Mouse (Mus musculus) testis, postnatal 10 days (tissue): ENCODE results near the gene Cplx3.
A peak's percentile ranks its signal among the peaks of the same experiment; 100 is the strongest.

ENCODE experiments used
- DNase-seq: peaks from one replicate; pipeline ENCODE4 v3.0.0; 2021; ENCODE audit warnings: low spot score

Gene Cplx3

DNA sequence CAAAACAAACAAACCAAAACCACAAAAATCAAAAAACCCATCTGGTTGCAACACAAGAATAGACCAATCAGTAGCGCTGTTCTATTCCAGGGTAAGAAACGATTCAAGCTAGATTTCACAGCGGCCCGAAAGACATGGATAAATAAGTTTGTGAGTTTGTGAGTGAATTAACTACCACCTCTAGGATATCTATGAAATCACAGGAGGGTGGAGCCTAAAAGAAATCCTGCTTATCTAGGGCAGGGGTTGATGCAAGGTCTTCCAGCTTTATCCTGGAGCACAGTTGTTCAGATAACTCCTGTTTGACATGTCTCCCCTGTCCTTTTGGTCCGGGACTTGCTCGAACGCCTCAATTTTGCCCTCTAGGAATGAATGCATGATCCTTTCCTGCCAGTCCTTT, 45.8 kb downstream of the Cplx3 start:
- no peak for DNase-seq

DNA sequence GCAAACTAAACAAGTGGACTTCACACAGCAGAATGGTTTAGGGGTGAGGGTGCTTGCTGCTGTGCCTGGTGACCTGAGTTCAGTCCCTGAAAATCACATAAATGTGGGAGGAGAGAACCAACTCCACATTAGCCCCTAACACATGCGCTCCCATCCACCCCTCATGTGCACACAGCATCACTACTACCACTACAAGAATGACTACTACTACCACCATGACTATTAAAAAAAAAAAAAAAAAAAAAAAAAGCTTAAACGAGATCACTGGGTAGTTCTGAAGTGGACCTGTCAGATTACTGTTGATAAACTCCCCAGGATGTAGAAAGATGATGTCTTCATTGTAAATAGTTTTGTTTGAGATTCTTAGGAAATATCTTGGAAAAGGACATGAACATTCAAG, 46.5 kb downstream of the Cplx3 start:
- no peak for DNase-seq

DNA sequence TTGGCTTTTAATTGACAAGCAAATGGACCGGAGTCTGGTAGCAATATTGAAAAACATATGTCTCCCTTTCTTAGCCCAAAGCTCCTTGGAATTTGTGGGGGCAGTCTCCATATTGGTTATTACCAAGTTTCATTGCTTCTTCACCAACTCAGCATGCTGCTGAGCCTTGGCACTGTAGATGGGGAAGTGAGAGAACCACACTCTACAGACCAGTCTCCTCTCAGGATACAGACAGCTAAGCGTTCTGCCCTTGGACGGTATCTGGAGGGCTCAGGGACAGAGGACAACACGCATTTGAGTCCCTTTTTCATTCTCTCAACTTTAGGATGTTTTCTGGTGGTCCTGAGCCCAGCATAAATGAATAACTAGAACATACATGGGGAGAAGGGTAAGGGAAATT, 47.5 kb downstream of the Cplx3 start:
- DNase-seq: no peak

DNA sequence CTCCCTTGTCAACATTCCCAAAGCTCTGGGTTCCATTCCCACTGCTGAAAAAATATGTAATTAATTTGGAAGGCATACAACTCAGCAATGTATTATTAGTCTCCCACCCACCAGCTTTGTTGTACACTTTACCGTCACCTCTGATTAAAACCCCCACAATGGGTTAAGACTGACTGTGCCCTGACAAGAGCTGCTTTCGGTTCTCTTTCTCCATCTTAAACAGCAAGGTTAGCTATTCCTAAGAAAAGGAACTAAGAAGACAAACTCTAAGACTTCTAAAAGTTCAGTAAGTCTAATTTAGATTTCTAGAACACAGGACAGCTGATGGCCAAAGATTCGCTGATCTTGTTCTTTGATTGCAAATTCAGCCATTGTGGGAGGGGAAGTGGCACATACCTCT, 48.9 kb downstream of the Cplx3 start:
- DNase-seq: no peak

DNA sequence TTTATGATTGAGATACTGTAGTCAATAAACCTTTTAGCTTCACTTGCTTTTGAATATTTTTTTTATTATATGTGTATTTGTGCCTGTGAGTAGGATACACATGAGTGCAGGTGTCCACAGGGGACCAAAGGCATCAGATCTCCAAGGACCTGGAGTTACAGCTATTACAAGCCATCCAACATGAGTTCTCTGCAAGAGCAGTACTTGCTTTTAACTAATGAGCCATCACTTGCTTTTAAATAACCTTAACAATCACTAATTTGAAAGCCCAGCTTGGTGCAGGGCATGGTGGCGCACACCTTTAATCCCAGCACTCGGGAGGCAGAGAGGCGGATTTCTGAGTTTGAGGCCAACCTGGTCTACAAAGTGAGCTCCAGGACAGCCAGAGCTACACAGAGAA, 51.3 kb downstream of the Cplx3 start:
- no peak for DNase-seq

DNA sequence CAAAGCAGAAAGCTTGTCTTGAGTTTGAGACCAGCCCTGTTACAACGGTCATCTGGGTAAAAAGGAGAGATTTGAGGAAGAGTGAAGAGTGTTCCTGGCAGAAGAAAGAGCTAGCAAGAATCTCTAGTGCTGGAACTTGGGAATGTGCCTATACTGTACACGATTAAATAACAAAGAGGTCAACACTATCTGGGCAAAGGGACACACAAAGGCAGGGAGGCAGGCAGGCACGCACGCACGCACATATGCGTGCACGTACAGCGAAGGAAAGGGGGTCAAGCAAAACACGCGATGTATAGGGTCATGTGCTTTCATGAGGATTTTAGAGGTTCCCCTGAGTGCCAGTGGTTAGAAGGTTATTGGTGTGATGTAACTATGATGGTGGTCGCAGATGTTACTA, 53.0 kb downstream of the Cplx3 start:
- DNase-seq: no peak

DNA sequence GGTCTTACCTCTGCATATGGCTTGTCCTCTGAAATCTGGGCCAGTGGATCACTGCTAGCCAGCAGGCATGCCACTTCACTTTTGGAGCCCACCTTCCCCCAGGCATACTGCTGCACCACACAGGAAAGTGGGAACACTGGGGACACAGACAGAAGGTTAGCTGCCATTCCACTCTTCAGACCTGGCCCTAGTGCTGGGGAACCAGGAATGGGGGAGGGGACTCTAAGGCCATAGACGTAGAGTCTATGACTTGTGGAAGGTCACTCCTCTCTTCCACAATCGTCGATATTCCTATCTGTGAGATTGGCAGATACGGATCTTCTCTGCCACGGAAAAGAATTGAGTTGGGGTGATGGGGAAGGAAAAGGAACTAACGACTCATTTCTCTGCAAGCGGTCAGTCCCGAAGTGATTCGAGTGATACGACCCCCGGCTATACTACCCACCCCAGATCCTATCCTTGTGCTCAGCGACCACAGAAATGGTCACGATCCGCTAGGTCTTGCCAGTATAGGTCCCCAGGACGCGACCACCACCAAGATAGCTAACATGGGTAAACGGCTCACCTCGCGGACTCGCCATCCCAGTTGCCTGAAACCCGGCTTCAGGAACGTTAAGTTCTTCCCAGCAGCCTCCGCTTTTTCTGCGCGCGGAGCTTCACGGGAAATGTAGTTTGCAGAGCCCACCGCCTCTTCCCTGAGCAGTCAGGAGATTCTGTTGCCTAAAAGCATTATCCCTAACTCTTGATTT, 53.8 kb downstream of the Cplx3 start, which contains the start of gene Mpi:
Mpi (minus strand) TSS at position 625 of the 749 bp plus-strand sequence.
- peak; percentile 82 for DNase-seq

DNA sequence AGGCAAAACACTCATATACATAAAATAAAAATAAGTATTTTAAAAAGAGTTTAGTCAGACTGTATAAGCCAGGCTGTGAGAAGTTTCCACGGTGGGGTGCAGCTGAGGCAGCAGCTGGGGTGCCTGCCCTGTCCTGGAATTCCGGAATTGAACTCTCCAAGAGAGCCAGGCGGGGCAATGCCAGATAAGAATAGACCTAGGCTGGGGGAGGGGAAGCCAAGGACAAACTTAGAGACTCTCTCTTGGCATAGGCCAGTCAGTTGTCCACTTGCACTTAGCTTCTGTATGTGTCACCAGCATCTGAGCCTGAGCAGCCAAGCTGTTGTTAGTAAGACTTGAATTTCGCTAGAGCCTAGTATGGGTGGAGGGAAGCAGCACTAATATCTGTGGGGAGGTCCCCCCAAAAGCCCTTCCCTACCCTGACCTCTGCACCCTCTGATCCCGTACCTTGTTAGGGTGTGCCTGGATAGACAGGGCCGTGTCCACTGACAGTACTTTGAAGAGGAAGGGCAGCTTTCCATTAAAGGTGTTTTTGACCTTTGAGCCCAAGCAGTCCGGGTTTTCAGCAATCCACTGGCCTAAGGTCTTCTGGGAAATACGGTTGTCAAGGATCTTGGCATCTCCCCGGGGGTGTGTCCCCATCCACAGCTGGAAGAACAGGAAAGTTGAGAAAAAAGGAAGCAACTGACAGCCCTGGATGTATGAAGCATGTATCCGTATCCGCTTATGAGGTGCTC, 55.8 kb downstream of the Cplx3 start:
- no peak for DNase-seq
